Mouse (Mus musculus) kidney, adult 8-10 months (tissue): ENCODE data around the gene Igsf6.
A peak's percentile ranks its signal among the peaks of the same experiment; 100 is the strongest.
"Not testable (repeated sequence)": the region's sequence is repeated elsewhere in the genome, so short reads cannot be mapped to it uniquely, and the experiment has no call there.

Source experiments
- DNase-seq, 2 experiments: peaks; one replicate each; pipeline ENCODE4 v3.0.0; 2022

Igsf6 gene

DNA sequence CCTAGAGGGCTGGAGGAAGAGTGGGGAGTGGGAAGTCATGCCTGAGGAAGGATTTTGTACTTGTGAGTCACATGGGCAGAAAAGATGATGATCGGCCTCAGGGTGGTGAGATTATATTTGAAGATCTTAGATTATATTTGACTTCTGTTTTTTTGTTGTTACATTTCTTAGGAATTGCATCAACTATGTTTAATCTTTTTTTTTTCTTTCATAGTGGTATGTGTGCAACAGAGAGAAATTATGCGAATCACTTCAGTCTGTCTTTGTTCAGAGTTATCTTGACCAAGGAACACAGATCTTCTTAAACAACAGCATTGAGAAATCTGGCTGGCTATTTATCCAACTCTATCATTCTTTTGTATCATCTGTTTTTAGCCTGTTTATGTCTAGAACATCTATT is 26.7 kb downstream of the Igsf6 start:
- no peak for DNase-seq

DNA sequence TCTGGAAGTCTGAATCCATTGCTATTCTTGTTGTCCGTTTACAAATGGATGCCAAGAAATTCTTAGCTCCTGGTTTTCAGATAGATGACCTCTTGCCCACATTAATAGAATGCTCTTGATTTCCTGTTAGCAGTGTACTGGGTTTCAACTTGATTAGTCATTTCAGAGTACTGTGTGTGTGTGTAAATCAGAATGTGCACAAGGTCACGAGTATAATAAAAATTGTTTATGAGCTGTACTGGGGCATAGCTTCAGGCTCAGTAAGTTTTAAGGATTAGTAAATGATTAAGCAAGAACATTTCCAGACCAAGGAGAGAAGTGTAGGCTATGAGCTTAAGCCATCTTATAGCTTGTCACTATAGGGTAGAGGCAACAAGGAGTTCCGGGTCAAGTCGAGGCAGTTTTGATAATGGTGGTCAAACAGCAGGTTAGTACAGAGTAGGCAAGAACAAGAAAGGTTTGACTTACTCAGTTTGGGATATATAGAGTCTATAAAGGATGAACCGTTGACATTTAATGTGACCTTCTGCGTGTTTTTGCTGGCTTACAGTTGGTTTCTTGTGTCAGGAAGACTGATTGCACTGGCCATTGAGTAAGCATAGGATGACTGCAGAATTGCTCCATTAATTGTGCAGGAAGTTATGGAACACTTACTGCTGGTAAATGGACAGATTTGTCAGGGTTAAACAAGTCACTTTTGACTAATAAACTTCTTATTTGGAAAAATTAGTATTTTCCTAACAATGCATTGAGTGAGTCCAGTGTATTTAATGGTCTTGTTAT is 28.5 kb downstream of the Igsf6 start:
- DNase-seq = peak in 1 of 2 experiments; percentile 47

DNA sequence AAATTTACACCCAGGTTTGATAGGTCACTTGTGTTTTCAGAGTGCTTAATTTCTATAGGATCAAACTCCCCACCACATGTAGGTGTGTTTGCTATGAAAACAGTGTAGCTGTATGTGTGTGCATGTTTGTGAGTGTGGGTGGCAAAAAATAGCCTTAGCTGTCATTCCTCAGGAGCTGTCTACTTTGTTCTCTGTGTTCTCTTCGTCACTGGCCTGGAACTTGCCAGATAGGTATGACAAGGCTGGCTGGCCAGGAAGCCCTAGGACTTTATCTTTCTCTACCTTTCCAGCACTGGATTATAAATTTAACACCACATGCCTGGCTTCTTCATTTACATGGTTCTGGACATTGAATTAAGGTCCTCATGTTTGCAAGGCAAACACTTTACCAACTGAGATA is 30.1 kb downstream of the Igsf6 start:
- no peak for DNase-seq

DNA sequence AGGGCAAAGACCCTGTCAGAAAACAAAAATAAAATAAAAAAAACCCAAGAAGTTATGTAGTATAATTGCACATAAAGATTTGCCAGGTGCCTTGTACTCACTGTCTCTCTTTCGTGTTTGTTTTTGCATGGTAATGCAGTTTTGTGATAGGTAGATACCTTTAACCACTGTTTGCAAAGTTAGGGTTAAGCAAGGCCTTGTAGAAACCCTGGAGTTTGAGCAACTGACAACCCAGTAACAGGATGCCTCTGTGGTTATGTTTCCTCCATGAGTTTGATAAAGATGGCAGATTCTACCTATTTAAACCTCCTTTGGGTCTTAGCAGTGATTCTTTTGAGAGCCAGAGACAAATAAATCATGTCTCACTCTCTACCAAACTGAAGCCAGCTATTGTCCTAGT is 30.9 kb downstream of the Igsf6 start:
- DNase-seq = no peak

DNA sequence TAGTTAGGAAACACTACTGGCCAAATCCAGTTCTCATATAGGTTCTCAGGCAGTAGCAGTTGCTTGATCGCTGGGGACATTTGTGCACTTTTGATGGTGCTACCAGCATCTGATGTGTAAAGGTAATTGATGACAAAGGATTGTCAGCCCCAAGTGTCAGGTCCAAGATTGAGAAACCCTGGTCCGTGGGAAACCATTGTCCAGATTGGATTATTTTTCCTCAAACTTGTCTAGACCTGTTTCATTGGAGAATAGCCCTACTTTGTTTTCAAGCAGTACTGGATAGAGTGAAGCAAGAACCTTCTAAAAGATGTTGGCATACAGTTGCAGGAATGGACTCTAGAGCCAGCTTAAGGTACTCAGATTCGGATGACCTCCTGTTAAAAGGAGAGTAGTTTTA is 31.4 kb downstream of the Igsf6 start:
- no peak for DNase-seq

DNA sequence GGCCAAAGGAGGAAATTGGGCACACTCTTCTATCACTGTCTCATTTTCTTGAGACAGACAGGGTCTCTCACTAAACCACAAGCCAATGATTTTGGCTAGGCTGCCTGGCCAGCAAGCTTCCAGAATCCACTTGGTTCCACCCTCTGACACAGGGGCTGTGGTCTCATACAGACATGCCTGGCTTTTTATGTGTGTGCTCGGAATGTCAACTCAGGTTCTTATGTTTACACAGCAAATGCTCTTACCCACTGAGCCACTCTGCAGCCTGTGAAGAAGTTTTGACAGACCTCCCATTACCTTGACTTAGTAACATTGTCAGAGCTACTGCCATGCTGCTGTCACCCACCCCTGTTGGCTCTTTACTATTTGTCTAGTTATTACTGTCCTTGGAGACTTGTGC is 32.4 kb downstream of the Igsf6 start:
- no peak for DNase-seq

DNA sequence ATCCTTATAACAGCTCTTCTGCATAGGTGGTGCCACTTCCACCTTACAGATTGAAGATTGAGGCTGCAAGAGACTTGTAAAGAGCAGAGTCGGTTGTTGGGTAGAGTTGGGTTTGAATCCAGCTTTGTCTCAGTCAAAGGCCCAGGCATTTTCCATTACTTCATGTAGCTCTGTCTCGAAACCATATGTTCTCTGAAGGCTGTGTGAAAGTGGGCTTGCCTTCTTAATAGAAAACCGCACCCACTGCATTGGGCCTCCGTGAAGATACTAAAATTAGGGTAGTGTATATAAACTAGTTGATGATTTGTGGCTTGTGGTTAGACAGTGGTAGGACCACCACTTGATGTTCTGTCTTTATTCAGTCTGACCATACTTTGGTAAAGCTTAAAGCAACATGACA is 33.8 kb downstream of the Igsf6 start:
- no peak for DNase-seq

DNA sequence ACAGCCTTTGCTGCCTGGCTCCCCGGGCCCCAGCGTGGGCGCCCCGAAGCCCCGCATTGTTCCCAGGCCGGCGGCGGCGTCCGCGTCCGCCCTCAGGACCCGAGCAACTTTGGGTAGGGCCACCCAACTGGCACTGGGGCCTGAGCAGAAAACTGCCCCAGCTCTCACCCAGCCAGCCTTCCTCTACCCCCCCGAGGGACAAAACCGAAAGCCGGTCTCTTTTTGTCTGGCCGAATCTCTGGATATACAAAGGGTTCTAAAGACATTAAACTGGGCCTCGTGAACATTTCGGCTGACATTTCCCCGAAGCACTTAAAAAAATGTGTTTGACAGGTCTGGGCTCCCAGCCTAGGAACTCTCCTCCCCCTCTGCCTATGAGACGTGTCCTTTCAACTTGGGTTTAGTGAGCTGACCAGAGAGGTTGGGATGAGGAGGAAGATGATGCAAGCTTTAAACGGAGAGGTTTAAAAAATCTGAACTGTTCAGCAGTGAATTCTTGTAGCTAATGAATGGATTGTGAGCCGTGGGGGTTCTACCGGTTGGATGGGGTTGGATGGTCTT is 39.1 kb downstream of the Igsf6 start:
- peak; percentile 36 to 37 for DNase-seq

DNA sequence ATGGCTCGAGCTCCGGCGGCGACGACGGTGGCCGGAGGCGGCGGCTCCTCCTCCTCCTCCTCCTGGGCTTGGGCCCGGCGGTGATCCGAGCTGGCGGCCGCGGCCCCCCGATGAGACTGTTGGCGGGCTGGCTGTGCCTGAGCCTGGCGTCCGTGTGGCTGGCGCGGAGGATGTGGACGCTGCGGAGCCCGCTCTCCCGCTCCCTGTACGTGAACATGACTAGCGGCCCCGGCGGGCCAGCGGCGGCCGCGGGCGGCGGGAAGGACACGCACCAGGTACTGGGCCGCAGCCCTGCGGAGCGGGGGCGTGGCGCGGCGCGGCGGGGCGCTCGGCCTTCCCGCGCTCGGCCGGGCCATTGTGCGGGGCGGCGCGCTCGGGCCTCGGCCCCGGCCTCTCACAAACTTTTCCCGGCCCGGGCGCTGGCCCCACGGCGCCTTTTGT is 39.7 kb downstream of the Igsf6 start:
- peak in 1 of 2 experiments; percentile 48 for DNase-seq

DNA sequence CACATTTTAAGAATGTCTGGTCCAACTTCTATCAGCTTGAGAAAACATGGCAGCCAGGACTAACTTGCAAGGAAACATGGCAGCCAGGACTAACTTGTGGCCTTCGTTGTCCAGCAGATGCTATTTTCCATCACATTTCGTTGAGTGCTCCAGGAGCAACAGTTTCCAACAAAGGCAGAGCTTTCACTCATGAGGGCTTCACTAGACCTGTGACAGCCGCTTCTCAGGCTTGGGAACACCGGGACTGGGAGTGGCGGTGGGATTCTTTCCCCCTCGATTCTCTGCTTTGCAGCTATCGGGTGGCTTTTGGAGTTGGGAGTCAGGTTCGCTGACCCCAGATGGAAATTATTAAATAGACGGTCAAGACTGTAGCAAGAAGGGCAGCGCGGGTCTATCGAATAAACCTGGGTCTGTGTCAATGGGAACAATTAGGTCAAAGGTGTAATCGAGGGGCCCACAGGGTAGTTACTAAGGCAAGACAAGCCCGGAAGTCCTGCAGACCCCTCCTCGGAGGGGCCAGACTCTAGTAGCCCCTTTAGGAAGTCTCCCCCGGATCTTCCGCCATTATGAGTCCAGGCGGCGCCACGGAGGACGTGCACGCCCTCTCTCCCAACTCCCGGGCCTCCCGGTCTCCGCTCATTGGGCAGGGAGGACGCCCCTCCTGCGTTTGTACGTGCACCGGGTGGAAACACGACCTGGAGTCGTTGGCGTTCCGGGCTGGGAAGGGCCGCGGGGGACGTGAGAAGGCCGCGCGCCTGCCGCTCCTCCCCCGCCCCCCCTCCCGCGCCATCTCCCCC is 40.3 kb downstream of the Igsf6 start, which contains the start of gene Mettl9:
TSS of gene Mettl9 (plus strand) at position 590 of the 797 bp plus-strand sequence.
- peak; percentile 91 to 92 for DNase-seq

DNA sequence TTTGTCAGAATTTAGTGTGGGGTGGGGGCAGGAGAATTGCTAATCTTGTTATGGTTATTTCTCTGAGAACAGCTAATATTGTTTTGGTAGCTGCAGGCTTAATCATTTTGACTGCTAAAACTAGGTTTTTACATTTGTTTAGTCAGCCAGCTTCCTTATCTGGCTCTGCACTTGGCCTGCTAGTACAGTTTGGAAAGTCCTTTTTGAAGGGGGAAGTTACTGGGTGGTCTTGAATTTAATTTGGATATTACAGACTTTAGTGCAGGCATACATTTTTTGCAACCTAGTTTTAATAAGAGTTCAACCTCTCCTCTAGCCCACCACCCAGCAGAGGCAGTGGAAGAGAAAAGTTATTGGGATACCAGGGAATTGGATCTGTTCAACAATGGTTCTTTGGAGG is 44.4 kb downstream of the Igsf6 start:
- not testable (repeated sequence) for DNase-seq

DNA sequence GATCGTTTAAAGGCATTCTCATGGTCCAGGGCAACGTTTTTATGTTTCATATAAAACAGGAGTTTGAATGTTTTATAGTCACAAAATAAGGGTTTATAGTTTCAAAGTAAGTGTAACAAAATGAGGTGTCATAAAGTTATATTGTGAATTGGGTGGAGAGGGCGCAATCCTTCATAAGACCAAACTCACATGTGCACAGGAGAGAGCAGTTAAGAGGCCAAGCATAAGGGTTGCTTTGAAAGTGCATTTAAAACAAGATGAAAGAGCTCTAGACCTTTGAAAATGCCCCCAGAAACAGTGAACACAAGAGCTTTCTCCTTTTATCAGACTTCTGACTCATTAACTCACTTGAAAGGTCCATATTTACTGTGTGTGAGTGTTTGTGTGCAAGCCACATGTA is 48.1 kb downstream of the Igsf6 start:
- no peak for DNase-seq

DNA sequence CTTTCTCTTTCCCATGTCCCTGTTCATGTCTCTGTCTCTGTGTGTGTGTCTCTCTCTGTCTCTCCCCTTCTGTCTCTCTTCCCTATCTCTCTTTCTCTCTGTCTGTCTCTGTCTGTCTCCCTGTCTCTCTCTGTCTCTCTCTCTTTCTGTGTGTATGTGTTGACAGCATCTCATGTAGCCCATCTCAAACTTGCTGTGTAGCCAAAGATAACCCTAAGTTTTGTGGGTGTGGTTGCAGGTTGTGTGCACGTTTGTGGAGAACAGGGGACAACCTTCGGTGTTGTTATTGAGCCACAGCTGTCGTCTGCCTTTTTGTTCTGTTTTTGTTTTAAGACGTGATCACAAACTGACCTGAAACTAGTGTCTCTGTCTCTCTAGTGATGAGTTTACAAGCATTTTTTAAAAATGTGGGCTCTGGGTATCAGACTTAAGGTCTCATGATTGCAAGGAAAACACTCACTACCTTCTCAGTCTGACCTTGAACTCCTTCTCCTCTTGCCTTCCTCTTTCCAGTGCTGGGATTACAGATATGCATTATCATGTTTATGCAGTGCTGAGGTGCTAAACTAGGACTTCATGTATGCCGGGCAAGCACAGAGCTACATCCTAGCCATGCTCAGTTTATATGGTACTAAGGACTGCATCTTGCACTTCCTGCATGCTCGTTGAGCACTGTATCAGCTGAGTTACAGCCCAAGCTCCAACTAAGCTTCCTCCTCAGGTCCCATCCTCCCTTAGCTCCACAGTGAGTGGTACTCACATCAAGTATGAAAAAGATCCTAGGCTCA is 49.0 kb downstream of the Igsf6 start:
- no peak for DNase-seq

DNA sequence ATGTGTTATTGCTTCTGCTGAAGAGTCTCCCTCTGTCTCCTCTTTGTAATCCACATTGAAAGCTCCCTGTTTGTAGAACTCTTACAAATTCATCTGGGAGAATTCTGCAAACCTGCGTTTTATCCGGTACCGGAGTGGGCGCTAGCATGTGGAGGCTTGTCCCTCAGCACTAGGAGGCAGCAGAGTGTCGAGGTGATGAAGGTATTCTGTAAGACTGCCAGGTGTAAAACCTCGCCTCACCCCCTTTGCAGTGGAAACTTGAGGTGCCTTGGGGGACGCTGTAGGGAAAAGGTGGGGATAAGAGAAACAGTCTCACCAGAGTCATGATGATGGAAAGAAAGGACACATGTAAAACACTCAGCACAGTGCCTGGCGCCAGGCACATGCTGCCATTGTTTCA is 54.1 kb downstream of the Igsf6 start:
- DNase-seq = peak in 1 of 2 experiments; percentile 50

DNA sequence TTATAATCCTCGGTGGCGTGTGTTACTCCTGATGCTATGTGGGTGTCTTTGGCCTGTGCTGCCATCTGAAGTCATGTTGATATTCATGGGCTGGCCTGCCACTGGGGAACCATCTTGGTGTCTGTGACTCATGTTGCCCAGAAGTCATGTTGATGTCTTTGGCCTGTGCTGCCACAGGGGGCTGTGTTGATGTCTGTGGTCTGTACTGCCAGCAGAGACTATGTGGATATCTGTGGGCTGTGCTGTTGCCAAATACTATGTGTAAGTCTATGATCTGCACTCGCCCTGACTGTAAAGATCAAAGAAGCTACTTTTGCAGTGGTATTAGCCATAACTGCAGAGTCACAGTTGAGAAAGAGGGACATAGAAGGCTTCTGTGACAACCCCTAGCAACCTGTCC is 55.6 kb downstream of the Igsf6 start:
- no peak for DNase-seq

DNA sequence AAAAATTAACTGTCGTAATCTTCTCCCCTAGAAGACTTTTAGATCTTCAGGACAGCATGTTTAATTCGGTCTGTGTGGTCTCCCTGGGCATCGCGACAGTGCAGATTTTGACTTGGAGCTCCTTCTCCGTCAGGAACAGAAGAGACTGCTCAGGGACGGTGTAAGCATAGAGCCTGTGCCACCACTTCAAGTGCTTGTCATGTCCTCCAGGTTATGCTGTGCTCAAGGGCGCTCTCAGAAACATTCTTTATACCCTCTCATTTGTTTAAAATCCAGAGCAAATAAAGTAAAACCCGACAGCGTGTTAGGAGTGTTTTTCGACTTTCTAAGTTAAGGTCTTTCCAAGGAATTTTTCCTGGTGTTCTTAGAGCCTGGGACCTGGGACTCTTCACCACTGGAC is 59.9 kb downstream of the Igsf6 start:
- DNase-seq = no peak
